Mouse (Mus musculus) heart, embryonic 13.5 days (tissue): ENCODE measurements at regions not wholly inside any gene's neighbourhood (a gene's known extent, or its start where the extent isn't known, plus 50 kb on each side); places are given as distances from the start of the nearest gene placed in this dataset.

ENCODE experiments used
- ATAC-seq: fragments of 200-750 bp; cut with Nextera tagmentation; 2 replicates; pipeline ENCODE4 v1.8.0; 2017; ENCODE audit warnings: moderate TSS enrichment; ENCODE audit not compliant: insufficient number of reproducible peaks, low FRiP score, low TSS enrichment; ENCODE audit errors: extremely low read depth
- H3K27ac ChIP-seq: fragments of 300-500 bp; sonication (generic); replicated peaks from 2 replicates; pipeline ENCODE4 v1.5.1; 2015; ENCODE audit warnings: moderate library complexity, mild to moderate bottlenecking, inconsistent platforms
- H3K27me3 ChIP-seq: fragments of 300-500 bp; sonication (generic); replicated peaks from 2 replicates; pipeline ENCODE4 v1.6.1; 2015; ENCODE audit warnings: mild to moderate bottlenecking, inconsistent platforms
- H3K36me3 ChIP-seq: fragments of 300-500 bp; sonication (generic); 2 replicates; pipeline ENCODE4 v1.6.1; 2015; ENCODE audit warnings: mild to moderate bottlenecking, inconsistent platforms
- H3K4me1 ChIP-seq: fragments of 300-500 bp; sonication (generic); 2 replicates; pipeline ENCODE4 v1.6.1; 2015; ENCODE audit warnings: inconsistent platforms
- H3K4me2 ChIP-seq: fragments of 300-500 bp; sonication (generic); 2 replicates; pipeline ENCODE4 v1.6.1; 2015; ENCODE audit warnings: inconsistent platforms, mild to moderate bottlenecking, moderate library complexity
- H3K4me3 ChIP-seq: fragments of 300-500 bp; sonication (generic); 2 replicates; pipeline ENCODE4 v1.5.1; 2015; ENCODE audit warnings: moderate library complexity, mild to moderate bottlenecking, inconsistent platforms
- H3K9ac ChIP-seq: fragments of 300-500 bp; sonication (generic); 2 replicates; pipeline ENCODE4 v1.6.1; 2015; ENCODE audit warnings: inconsistent platforms, mild to moderate bottlenecking, moderate library complexity
- H3K9me3 ChIP-seq: fragments of 300-500 bp; sonication (generic); 2 replicates; pipeline ENCODE4 v1.6.1; 2016; ENCODE audit warnings: inconsistent platforms
- WGBS: fragments of 180-500 bp; shearing (Covaris S2); methylation state at CpG from one replicate; pipeline ENCODE4 v1.1.7; 2015; ENCODE audit warnings: mixed read lengths; 5-methylcytosine and 5-hydroxymethylcytosine counted together

GRCm38 (mm10) chr16:30669883-30670282 lies 70.4 kb downstream of the Fam43a start:
- 51% methylated on average over 8 of the region's 8 CpGs for WGBS
- no peak for ATAC-seq

GRCm38 (mm10) chr16:30671584-30671983 lies 72.1 kb downstream of the Fam43a start:
- no peak overlapping the region for H3K27ac ChIP-seq
- H3K9me3 ChIP-seq, result no peaks in the 10 kb centered on the region
- 70% methylated on average over 10 of the region's 10 CpGs for WGBS
- ATAC-seq, result no peak
- H3K4me2 ChIP-seq, result no peak overlapping the region
- H3K36me3 ChIP-seq, result no peaks in the 10 kb centered on the region
- H3K9ac ChIP-seq, result no peak overlapping the region
- H3K27me3 ChIP-seq, result no peaks in the 10 kb centered on the region
- H3K4me3 ChIP-seq, result no peak overlapping the region
- no peaks in the 10 kb centered on the region for H3K4me1 ChIP-seq

More at GRCm38 (mm10) chr16:30669883-30670282, 70.4 kb downstream of the Fam43a start:
- peak overlapping the region; percentile 6; the same call in 1 of the 2 replicates for H3K27ac ChIP-seq
- H3K9ac ChIP-seq, result no peak overlapping the region
- H3K9me3 ChIP-seq, result no peaks in the 10 kb centered on the region
- H3K36me3 ChIP-seq, result no peaks in the 10 kb centered on the region
- H3K4me2 ChIP-seq, result no peak overlapping the region
- no peaks in the 10 kb centered on the region for H3K4me1 ChIP-seq
- no peak overlapping the region for H3K4me3 ChIP-seq
- no peaks in the 10 kb centered on the region for H3K27me3 ChIP-seq

GRCm38 (mm10) chr16:30672776-30673550 lies 73.4 kb downstream of the Fam43a start:
- WGBS, result 55% methylated on average over 15 of the region's 15 CpGs
- no peak for ATAC-seq
- H3K27ac ChIP-seq, result no peak overlapping the region

GRCm38 (mm10) chr16:30673662-30674061 lies 74.1 kb downstream of the Fam43a start:
- WGBS, result 80% methylated on average over 15 of the region's 15 CpGs
- H3K27me3 ChIP-seq, result no peaks in the 10 kb centered on the region
- no peaks in the 10 kb centered on the region for H3K4me1 ChIP-seq
- H3K4me2 ChIP-seq, result no peak overlapping the region
- ATAC-seq, result no peak
- no peak overlapping the region for H3K4me3 ChIP-seq
- no peaks in the 10 kb centered on the region for H3K36me3 ChIP-seq
- H3K27ac ChIP-seq, result no peak overlapping the region
- no peaks in the 10 kb centered on the region for H3K9me3 ChIP-seq
- H3K9ac ChIP-seq, result no peak overlapping the region

More at GRCm38 (mm10) chr16:30672776-30673550, 73.4 kb downstream of the Fam43a start:
- Histone ChIP-seq H3K4me2 (no peak overlapping the region), H3K4me3 (no peak overlapping the region), H3K9me3 (no peaks in the 10 kb centered on the region), H3K9ac (no peak overlapping the region), H3K36me3 (no peaks in the 10 kb centered on the region), H3K4me1 (no peaks in the 10 kb centered on the region), H3K27me3 (no peaks in the 10 kb centered on the region)

GRCm38 (mm10) chr16:30675829-30676228 lies 76.3 kb downstream of the Fam43a start:
- H3K4me3 ChIP-seq, result no peak overlapping the region
- no peak overlapping the region for H3K27ac ChIP-seq
- no peak overlapping the region for H3K9ac ChIP-seq
- 0 out of 2 replicates have a peak, but pooled peaks cover 4% of the 10 kb centered on the region for H3K9me3 ChIP-seq
- 63% methylated on average over 4 of the region's 4 CpGs for WGBS
- no peaks in the 10 kb centered on the region for H3K4me1 ChIP-seq
- H3K27me3 ChIP-seq, result no peaks in the 10 kb centered on the region
- no peak for ATAC-seq
- H3K4me2 ChIP-seq, result no peak overlapping the region
- no peaks in the 10 kb centered on the region for H3K36me3 ChIP-seq

- Histone ChIP-seq H3K27ac (no peak overlapping the region), H3K4me2 (no peak overlapping the region), H3K4me1 (no peaks in the 10 kb centered on the region), H3K4me3 (no peak overlapping the region), H3K9ac (no peak overlapping the region), H3K27me3 (no peaks in the 10 kb centered on the region), H3K9me3 (0 out of 2 replicates have a peak, but pooled peaks cover 4% of the 10 kb centered on the region), H3K36me3 (no peaks in the 10 kb centered on the region)
- 69% methylated on average over 4 of the region's 4 CpGs for WGBS
- ATAC-seq, result no peak
Measured at GRCm38 (mm10) chr16:30677016-30677415, 77.5 kb downstream of the Fam43a start.

GRCm38 (mm10) chr16:30677896-30678707 lies 78.6 kb downstream of the Fam43a start:
- ATAC-seq, result no peak
- H3K9ac ChIP-seq, result no peak overlapping the region
- 0 out of 2 replicates have a peak, but pooled peaks cover 4% of the 10 kb centered on the region for H3K9me3 ChIP-seq
- H3K27ac ChIP-seq, result no peak overlapping the region
- H3K4me3 ChIP-seq, result no peak overlapping the region
- 73% methylated on average over 7 of the region's 7 CpGs for WGBS
- H3K4me2 ChIP-seq, result no peak overlapping the region
- no peaks in the 10 kb centered on the region for H3K27me3 ChIP-seq
- H3K36me3 ChIP-seq, result no peaks in the 10 kb centered on the region
- H3K4me1 ChIP-seq, result no peaks in the 10 kb centered on the region

- no peaks in the 10 kb centered on the region for H3K36me3 ChIP-seq
- H3K9me3 ChIP-seq, result 0 out of 2 replicates have a peak, but pooled peaks cover 4% of the 10 kb centered on the region
- H3K4me3 ChIP-seq, result no peak overlapping the region
- no peaks in the 10 kb centered on the region for H3K27me3 ChIP-seq
- H3K27ac ChIP-seq, result no peak overlapping the region
- no peaks in the 10 kb centered on the region for H3K4me1 ChIP-seq
- no peak overlapping the region for H3K4me2 ChIP-seq
- no peak for ATAC-seq
- no peak overlapping the region for H3K9ac ChIP-seq
- 72% methylated on average over 9 of the region's 9 CpGs for WGBS
Measured at GRCm38 (mm10) chr16:30678708-30679492, 79.4 kb downstream of the Fam43a start.

- WGBS, result 78% methylated on average over 3 of the region's 3 CpGs
- H3K36me3 ChIP-seq, result no peaks in the 10 kb centered on the region
- H3K9ac ChIP-seq, result no peak overlapping the region
- H3K27me3 ChIP-seq, result no peaks in the 10 kb centered on the region
- no peak overlapping the region for H3K4me2 ChIP-seq
- ATAC-seq, result no peak
- no peak overlapping the region for H3K27ac ChIP-seq
- no peaks in the 10 kb centered on the region for H3K4me1 ChIP-seq
- 0 out of 2 replicates have a peak, but pooled peaks cover 9% of the 10 kb centered on the region for H3K9me3 ChIP-seq
- no peak overlapping the region for H3K4me3 ChIP-seq
Measured at GRCm38 (mm10) chr16:30679493-30679811, 79.9 kb downstream of the Fam43a start.

- no peak for ATAC-seq
- Histone ChIP-seq H3K36me3 (no peaks in the 10 kb centered on the region), H3K4me2 (no peak overlapping the region), H3K27me3 (no peaks in the 10 kb centered on the region), H3K9me3 (0 out of 2 replicates have a peak, but pooled peaks cover 9% of the 10 kb centered on the region), H3K9ac (no peak overlapping the region), H3K4me3 (no peak overlapping the region), H3K4me1 (no peaks in the 10 kb centered on the region), H3K27ac (no peak overlapping the region)
- WGBS, result 67% methylated on average over 4 of the region's 4 CpGs
Measured at GRCm38 (mm10) chr16:30681421-30681820, 81.9 kb downstream of the Fam43a start.

- no peaks in the 10 kb centered on the region for H3K36me3 ChIP-seq
- no peak for ATAC-seq
- H3K27me3 ChIP-seq, result no peaks in the 10 kb centered on the region
- WGBS, result 88% methylated on average over 3 of the region's 3 CpGs
- H3K27ac ChIP-seq, result no peak overlapping the region
- H3K9ac ChIP-seq, result no peak overlapping the region
- H3K4me2 ChIP-seq, result no peak overlapping the region
- no peaks in the 10 kb centered on the region for H3K4me1 ChIP-seq
- no peak overlapping the region for H3K4me3 ChIP-seq
- H3K9me3 ChIP-seq, result 0 out of 2 replicates have a peak, but pooled peaks cover 9% of the 10 kb centered on the region
Measured at GRCm38 (mm10) chr16:30683986-30684385, 84.5 kb downstream of the Fam43a start.
